Mouse (Mus musculus): ENCODE results near the gene Pitpnb. TPM values are rescaled to one million over a fixed set of nuclear protein-coding genes. Genes with fewer than 3 reads are reported as not detected.
A peak's percentile ranks its signal among the peaks of the same experiment; 100 is the strongest.

Gene Pitpnb
- polyA plus RNA-seq, 1 experiment = 71.6 TPM

- TF ChIP-seq CTCF (IDR thresholded peaks at IDR 0.05; ENCODE audit: borderline replicate concordance, insufficient read depth, low read depth, low read length) (no peak), POLR2A (IDR thresholded peaks at IDR 0.05; ENCODE audit: borderline replicate concordance, insufficient read depth, low read length) (no peak)
- DNase-seq = no peak
- WGBS = 48% methylated on average over 19 of the region's 19 CpGs
These were observed 71.5 kb downstream of the Pitpnb start for GRCm38 (mm10) chr5:111401879-111402650.

DNA sequence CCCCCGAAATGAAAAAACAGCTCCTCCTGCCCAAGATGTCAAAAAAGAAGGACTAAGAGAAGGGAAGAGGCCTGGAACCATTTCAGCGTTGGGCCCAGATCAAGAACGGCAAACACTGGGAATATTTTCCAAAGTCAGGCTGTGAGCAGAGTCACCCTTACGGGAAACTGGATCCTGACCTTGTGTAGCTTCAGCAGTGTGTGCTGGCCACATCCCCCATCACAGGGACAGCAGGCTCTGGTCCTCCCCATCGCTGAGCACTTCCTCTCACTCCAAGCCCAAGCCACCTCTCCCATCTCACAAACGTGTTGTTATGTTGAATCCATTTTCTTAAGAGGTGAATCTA is 72.1 kb downstream of the Pitpnb start:
- 71% methylated on average over 6 of the region's 6 CpGs for WGBS

More at GRCm38 (mm10) chr5:111401879-111402650, 71.5 kb downstream of the Pitpnb start:
- Histone ChIP-seq H3K4me1 (ENCODE audit: control insufficient read depth, insufficient read depth, low read length) (no peaks in the 10 kb centered on the region), H3K4me3 (replicated peaks; ENCODE audit: insufficient read depth, low read depth, low read length) (no peak overlapping the region), H3K27me3 (ENCODE audit: control insufficient read depth, insufficient read depth, low read length) (no peaks in the 10 kb centered on the region), H3K27ac (ENCODE audit: insufficient read depth, low read length) (no peak overlapping the region)

GRCm38 (mm10) chr5:111404721-111405120 is 74.2 kb downstream of the Pitpnb start:
- no peaks in the 10 kb centered on the region for H3K4me1 ChIP-seq (ENCODE audit: control insufficient read depth, insufficient read depth, low read length)
- no peaks in the 10 kb centered on the region for H3K27me3 ChIP-seq (ENCODE audit: control insufficient read depth, insufficient read depth, low read length)
- H3K27ac ChIP-seq (ENCODE audit: insufficient read depth, low read length) = no peak overlapping the region
- H3K4me3 ChIP-seq (replicated peaks; ENCODE audit: insufficient read depth, low read depth, low read length) = no peak overlapping the region
- no peak for DNase-seq
- TF ChIP-seq POLR2A (IDR thresholded peaks at IDR 0.05; ENCODE audit: borderline replicate concordance, insufficient read depth, low read length) (no peak), CTCF (IDR thresholded peaks at IDR 0.05; ENCODE audit: borderline replicate concordance, insufficient read depth, low read depth, low read length) (no peak)
- WGBS = 73% methylated on average over 6 of the region's 6 CpGs

More for the DNA sequence above, 72.1 kb downstream of the Pitpnb start:
- DNase-seq = no peak
- no peak overlapping the region for H3K4me3 ChIP-seq (replicated peaks; ENCODE audit: insufficient read depth, low read depth, low read length)
- no peak overlapping the region for H3K27ac ChIP-seq (ENCODE audit: insufficient read depth, low read length)
- TF ChIP-seq POLR2A (IDR thresholded peaks at IDR 0.05; ENCODE audit: borderline replicate concordance, insufficient read depth, low read length) (no peak), CTCF (IDR thresholded peaks at IDR 0.05; ENCODE audit: borderline replicate concordance, insufficient read depth, low read depth, low read length) (no peak)
- no peaks in the 10 kb centered on the region for H3K27me3 ChIP-seq (ENCODE audit: control insufficient read depth, insufficient read depth, low read length)
- no peaks in the 10 kb centered on the region for H3K4me1 ChIP-seq (ENCODE audit: control insufficient read depth, insufficient read depth, low read length)

GRCm38 (mm10) chr5:111408470-111409105 is 78.0 kb downstream of the Pitpnb start:
- H3K27me3 ChIP-seq (ENCODE audit: control insufficient read depth, insufficient read depth, low read length) = no peaks in the 10 kb centered on the region
- TF ChIP-seq CTCF (IDR thresholded peaks at IDR 0.05; ENCODE audit: borderline replicate concordance, insufficient read depth, low read depth, low read length) = no peak
- TF ChIP-seq POLR2A (IDR thresholded peaks at IDR 0.05; ENCODE audit: borderline replicate concordance, insufficient read depth, low read length) = no peak
- H3K27ac ChIP-seq (ENCODE audit: insufficient read depth, low read length) = no peak overlapping the region
- WGBS = 23% methylated on average over 14 of the region's 14 CpGs
- no peaks in the 10 kb centered on the region for H3K4me1 ChIP-seq (ENCODE audit: control insufficient read depth, insufficient read depth, low read length)
- no peak for DNase-seq
- no peak overlapping the region for H3K4me3 ChIP-seq (replicated peaks; ENCODE audit: insufficient read depth, low read depth, low read length)

- Histone ChIP-seq H3K27me3 (ENCODE audit: control insufficient read depth, insufficient read depth, low read length) (no peaks in the 10 kb centered on the region), H3K4me1 (ENCODE audit: control insufficient read depth, insufficient read depth, low read length) (no peaks in the 10 kb centered on the region), H3K27ac (ENCODE audit: insufficient read depth, low read length) (no peak overlapping the region), H3K4me3 (replicated peaks; ENCODE audit: insufficient read depth, low read depth, low read length) (no peak overlapping the region)
- DNase-seq = no peak
- 47% methylated on average over 1 of the region's 1 CpGs for WGBS
- no peak for TF ChIP-seq POLR2A (IDR thresholded peaks at IDR 0.05; ENCODE audit: borderline replicate concordance, insufficient read depth, low read length)
- TF ChIP-seq CTCF (IDR thresholded peaks at IDR 0.05; ENCODE audit: borderline replicate concordance, insufficient read depth, low read depth, low read length) = peak; percentile 38; the same call in 1 of the 2 replicates
These were observed 79.0 kb downstream of the Pitpnb start for GRCm38 (mm10) chr5:111409412-111410044.

GRCm38 (mm10) chr5:111410665-111411064 is 80.1 kb downstream of the Pitpnb start:
- no peaks in the 10 kb centered on the region for H3K27me3 ChIP-seq (ENCODE audit: control insufficient read depth, insufficient read depth, low read length)
- TF ChIP-seq POLR2A (IDR thresholded peaks at IDR 0.05; ENCODE audit: borderline replicate concordance, insufficient read depth, low read length) (no peak), CTCF (IDR thresholded peaks at IDR 0.05; ENCODE audit: borderline replicate concordance, insufficient read depth, low read depth, low read length) (no peak)
- WGBS = 75% methylated on average over 3 of the region's 3 CpGs
- H3K4me1 ChIP-seq (ENCODE audit: control insufficient read depth, insufficient read depth, low read length) = no peaks in the 10 kb centered on the region
- no peak for DNase-seq
- H3K4me3 ChIP-seq (replicated peaks; ENCODE audit: insufficient read depth, low read depth, low read length) = no peak overlapping the region
- no peak overlapping the region for H3K27ac ChIP-seq (ENCODE audit: insufficient read depth, low read length)

DNA sequence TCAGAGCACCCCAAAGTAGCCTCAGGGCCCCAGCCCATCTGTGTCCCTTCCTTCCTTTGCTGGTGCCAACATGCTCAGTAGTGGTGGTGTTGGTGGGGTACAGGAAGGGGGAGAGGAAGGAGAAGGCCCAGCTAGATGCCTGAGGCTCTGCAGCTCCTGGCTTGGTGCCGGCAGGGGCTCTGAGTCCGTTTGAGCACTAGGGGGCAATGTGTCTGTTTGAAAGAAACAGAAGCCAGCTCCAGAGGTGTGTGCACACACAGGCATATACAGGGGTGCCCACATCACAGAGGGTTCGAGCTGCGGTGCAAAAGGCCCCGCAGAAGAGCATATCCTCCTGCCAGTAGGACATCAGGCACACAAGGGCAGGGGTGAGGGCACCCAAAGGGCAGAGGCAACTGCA is 83.6 kb downstream of the Pitpnb start:
- Histone ChIP-seq H3K4me1 (ENCODE audit: control insufficient read depth, insufficient read depth, low read length) (peaks cover 4% of the 10 kb centered on the region; the same call in 1 of the 2 replicates), H3K27me3 (ENCODE audit: control insufficient read depth, insufficient read depth, low read length) (peaks cover 12% of the 10 kb centered on the region), H3K4me3 (replicated peaks; ENCODE audit: insufficient read depth, low read depth, low read length) (no peak overlapping the region), H3K27ac (ENCODE audit: insufficient read depth, low read length) (no peak overlapping the region)
- WGBS = 12% methylated on average over 5 of the region's 5 CpGs
- TF ChIP-seq POLR2A (IDR thresholded peaks at IDR 0.05; ENCODE audit: borderline replicate concordance, insufficient read depth, low read length) (no peak), CTCF (IDR thresholded peaks at IDR 0.05; ENCODE audit: borderline replicate concordance, insufficient read depth, low read depth, low read length) (peak; percentile 40; the same call in 1 of the 2 replicates)
- peak in 1 of 2 experiments; percentile 38 for DNase-seq
